Mouse (Mus musculus) lung, postnatal 4 days (tissue): ENCODE measurements around the gene Krt2.

Experiments
- DNase-seq, 2 experiments: peaks; one replicate each; pipeline ENCODE4 v3.0.0; 2021

Gene Krt2

DNA sequence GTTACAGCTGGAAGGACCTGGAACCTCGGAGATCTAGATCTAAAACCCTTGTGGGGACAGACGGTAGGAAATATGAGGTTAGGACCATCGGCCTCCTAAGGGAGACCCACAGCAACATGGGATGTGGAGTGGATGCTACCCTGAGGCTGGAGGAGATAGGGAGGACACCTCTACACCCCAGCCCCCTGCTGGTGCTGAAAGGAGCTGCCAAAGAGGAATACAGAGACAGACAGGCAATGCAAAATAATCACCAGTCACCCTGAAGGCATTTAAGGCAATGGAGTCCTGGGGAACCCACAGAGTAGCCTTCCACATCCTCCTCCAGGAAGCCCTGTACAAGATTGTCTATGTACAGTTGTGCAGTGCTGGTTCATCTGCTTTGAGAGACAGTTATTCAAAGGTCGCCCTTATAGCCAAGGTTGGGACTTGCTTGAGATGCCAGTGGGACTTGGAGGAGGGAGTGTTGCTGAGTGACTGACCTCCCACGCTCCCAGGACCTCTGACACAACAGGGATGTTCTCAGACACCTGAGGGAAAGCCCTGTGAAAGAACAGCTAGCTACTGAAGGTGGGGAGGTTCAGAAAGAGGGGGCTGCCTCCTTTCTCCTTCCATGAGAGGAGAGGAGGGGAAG lies 45.8 kb downstream of the Krt2 start:
- DNase-seq, result peak; percentile 21 to 31

DNA sequence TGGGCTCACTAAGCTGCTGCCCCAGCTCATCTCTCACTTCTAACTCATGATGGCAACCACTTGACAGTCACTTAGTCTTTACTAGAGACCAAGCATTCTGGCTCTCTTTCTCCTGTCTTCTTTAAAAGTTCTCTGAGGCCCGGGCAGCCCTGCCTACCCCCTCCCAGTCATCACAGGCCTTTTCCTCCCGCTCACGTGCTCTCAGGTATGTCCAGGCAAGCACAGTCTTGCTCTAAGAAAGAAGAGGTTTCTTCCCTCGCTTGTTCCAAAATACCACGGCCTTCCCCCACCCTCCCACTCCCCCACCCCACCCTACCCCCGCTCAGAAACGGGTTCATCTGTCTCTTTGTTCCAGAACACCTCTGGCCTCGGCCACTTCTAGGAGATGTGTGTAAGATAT lies 47.7 kb downstream of the Krt2 start:
- DNase-seq, result no peak
